Mouse (Mus musculus) mammary gland, adult 2 months (tissue): Measurements from ENCODE around the gene Slc3a2. TPM values are rescaled to one million over a fixed set of nuclear protein-coding genes. Genes with fewer than 3 reads are reported as not detected.

Experiments used
- polyA plus RNA-seq: library from polyadenylated mRNA; depleted of rRNA; stranded (reverse); fragments of >200 nt; gene quantifications from 2 replicates; pipeline ENCODE4 v1.2.3, GENCODE M21; 2012; ENCODE audit warnings: low replicate concordance; rRNA removed

Gene Slc3a2
- 156 and 200 TPM in 2 replicates for polyA plus RNA-seq

GRCm38 (mm10) chr19:8722907-8723573, at the start of gene Slc3a2:
Gene Slc3a2, minus strand, starts transcription at chr19:8723369.

GRCm38 (mm10) chr19:8770567-8771270, 47.5 kb upstream of the Slc3a2 start, which contains the start of gene Tmem223:
Gene Tmem223, plus strand, starts transcription at chr19:8770996.

GRCm38 (mm10) chr19:8756635-8757387, 33.6 kb upstream of the Slc3a2 start, which contains the start of gene Nxf1:
Gene Nxf1, plus strand, starts transcription at chr19:8757073.

GRCm38 (mm10) chr19:8741243-8741869, 18.2 kb upstream of the Slc3a2 start, which contains the start of gene Stx5a:
Gene Stx5a, plus strand, starts transcription at chr19:8741413.

GRCm38 (mm10) chr19:8740603-8741002, 17.4 kb upstream of the Slc3a2 start, which contains the start of gene 1700092M07Rik:
Gene 1700092M07Rik, plus strand, starts transcription at chr19:8740718.

GRCm38 (mm10) chr19:8735389-8736159, 12.4 kb upstream of the Slc3a2 start, which contains the start of gene Wdr74:
Gene Wdr74, plus strand, starts transcription at chr19:8735827.

GRCm38 (mm10) chr19:8663360-8663839, 59.8 kb downstream of the Slc3a2 start, which contains the start of gene Chrm1:
Gene Chrm1, plus strand, starts transcription at chr19:8663789.

Other genes with a start within 250 kb of the Slc3a2 start
- gene Slc22a8, start 132.1 kb downstream of the Slc3a2 start, polyA plus RNA-seq, result not detected in 2 replicates
- gene Slc22a6, start 105.3 kb downstream of the Slc3a2 start, polyA plus RNA-seq, result not detected in 2 replicates
- gene Chrm1, start 59.6 kb downstream of the Slc3a2 start, polyA plus RNA-seq, result 3.0 and 3.4 TPM in 2 replicates
- 25.6 and 42.9 TPM in 2 replicates for gene Wdr74, start 12.5 kb upstream of the Slc3a2 start, polyA plus RNA-seq
- not detected in 2 replicates for gene 1700092M07Rik, start 17.3 kb upstream of the Slc3a2 start, polyA plus RNA-seq
- 73.4 and 84.9 TPM in 2 replicates for gene Stx5a, start 18.0 kb upstream of the Slc3a2 start, polyA plus RNA-seq
- gene Nxf1, start 33.7 kb upstream of the Slc3a2 start, polyA plus RNA-seq, result 75.3 and 140 TPM in 2 replicates
- 300 and 304 TPM in 2 replicates for gene Tmem223, start 47.6 kb upstream of the Slc3a2 start, polyA plus RNA-seq
- gene Tmem179b, start 51.1 kb upstream of the Slc3a2 start, polyA plus RNA-seq, result 133 and 165 TPM in 2 replicates
- 15.2 and 17.4 TPM in 2 replicates for gene Taf6l, start 63.0 kb upstream of the Slc3a2 start, polyA plus RNA-seq
- 30.3 and 61.5 TPM in 2 replicates for gene Polr2g, start 75.2 kb upstream of the Slc3a2 start, polyA plus RNA-seq
- 2.4 and 3.2 TPM in 2 replicates for gene Zbtb3, start 79.2 kb upstream of the Slc3a2 start, polyA plus RNA-seq
- gene Ttc9c, start 96.0 kb upstream of the Slc3a2 start, polyA plus RNA-seq, result 10.7 and 20.5 TPM in 2 replicates
- gene Hnrnpul2, start 96.6 kb upstream of the Slc3a2 start, polyA plus RNA-seq, result 13.8 and 14.4 TPM in 2 replicates
- gene AC129217.1, start 106.4 kb upstream of the Slc3a2 start, polyA plus RNA-seq, result not detected in 2 replicates
- 568 and 621 TPM in 2 replicates for gene Bscl2, start 114.1 kb upstream of the Slc3a2 start, polyA plus RNA-seq
- 0.34 and 0.65 TPM in 2 replicates for gene Gng3, start 115.8 kb upstream of the Slc3a2 start, polyA plus RNA-seq
- gene Lrrn4cl, start 127.4 kb upstream of the Slc3a2 start, polyA plus RNA-seq, result 14.0 and 20.9 TPM in 2 replicates
- 98.5 and 113 TPM in 2 replicates for gene Ubxn1, start 148.1 kb upstream of the Slc3a2 start, polyA plus RNA-seq
- gene Uqcc3, start 157.6 kb upstream of the Slc3a2 start, polyA plus RNA-seq, result 24.0 and 25.0 TPM in 2 replicates
- 1.1 and 3.0 TPM in 2 replicates for gene Lbhd1, start 160.4 kb upstream of the Slc3a2 start, polyA plus RNA-seq
- not detected in 2 replicates for gene Gm49403, start 160.6 kb upstream of the Slc3a2 start, polyA plus RNA-seq
- 9.6 and 10.3 TPM in 2 replicates for gene 1810009A15Rik, start 165.5 kb upstream of the Slc3a2 start, polyA plus RNA-seq
- not detected in 2 replicates for gene Gm49416, start 165.6 kb upstream of the Slc3a2 start, polyA plus RNA-seq
- gene Ints5, start 169.6 kb upstream of the Slc3a2 start, polyA plus RNA-seq, result 28.9 and 29.0 TPM in 2 replicates
- 97.1 and 165 TPM in 2 replicates for gene Ganab, start 174.7 kb upstream of the Slc3a2 start, polyA plus RNA-seq
- 79.0 and 149 TPM in 2 replicates for gene B3gat3, start 197.0 kb upstream of the Slc3a2 start, polyA plus RNA-seq
- 15.7 and 17.6 TPM in 2 replicates for gene Rom1, start 206.0 kb upstream of the Slc3a2 start, polyA plus RNA-seq
- 70.7 and 78.1 TPM in 2 replicates for gene Eml3, start 206.2 kb upstream of the Slc3a2 start, polyA plus RNA-seq
- 17.1 and 24.8 TPM in 2 replicates for gene Mta2, start 218.5 kb upstream of the Slc3a2 start, polyA plus RNA-seq
- 20.2 and 22.1 TPM in 2 replicates for gene Tut1, start 230.5 kb upstream of the Slc3a2 start, polyA plus RNA-seq
- gene Eef1g, start 243.7 kb upstream of the Slc3a2 start, polyA plus RNA-seq, result 173 and 301 TPM in 2 replicates